Mouse (Mus musculus) skeletal muscle tissue, postnatal 0 days (tissue): ENCODE results near the gene Msgn1. TPM values are rescaled to one million over a fixed set of nuclear protein-coding genes. Genes with fewer than 3 reads are reported as not detected.

Experiments
- polyA plus RNA-seq: library from polyadenylated mRNA; unstranded; fragments of >200 nt; fragmentation: Nextera tagmentation; extraction: Ambion mirVana; gene quantifications from 2 replicates; pipeline ENCODE4 v1.2.1, GENCODE M21; 2015

The Msgn1 gene
- polyA plus RNA-seq: 0.35 and 0.61 TPM in 2 replicates

DNA sequence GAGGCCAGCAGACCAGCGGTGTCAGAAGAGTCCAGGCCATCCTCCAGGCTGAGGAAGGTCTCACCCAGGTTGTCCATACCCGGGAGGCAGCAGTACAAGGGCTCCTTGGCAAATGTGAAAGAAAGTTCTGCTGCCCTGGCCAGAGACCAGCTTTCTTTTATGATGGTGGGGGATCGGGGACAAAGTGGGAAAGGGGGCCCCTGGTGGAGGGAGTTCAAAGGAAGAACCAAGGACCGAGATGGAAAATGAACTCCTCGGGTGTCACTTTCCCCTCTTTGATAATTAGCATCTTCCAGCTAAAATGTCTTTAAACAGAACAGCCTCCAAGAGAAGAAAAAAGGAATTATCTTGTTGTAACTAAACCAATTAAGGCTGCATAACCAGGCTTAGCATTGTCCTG, at the start of gene Msgn1:
Gene Msgn1, minus strand, starts transcription at position 101 of the 400 bp plus-strand sequence.

Other genes with a start within 250 kb of the Msgn1 start
- gene Kcns3, start 57.9 kb downstream of the Msgn1 start, polyA plus RNA-seq: 0.35 and 1.2 TPM in 2 replicates
- gene Gen1, start 56.8 kb upstream of the Msgn1 start, polyA plus RNA-seq: 1.5 and 1.9 TPM in 2 replicates
- 141 and 144 TPM in 2 replicates for gene Smc6, start 56.9 kb upstream of the Msgn1 start, polyA plus RNA-seq
- 0.32 and 0.33 TPM in 2 replicates for gene Vsnl1, start 227.6 kb upstream of the Msgn1 start, polyA plus RNA-seq
- gene Rad51ap2, start 247.1 kb upstream of the Msgn1 start, polyA plus RNA-seq: 0.16 and 0.23 TPM in 2 replicates